9 mouse cellular contexts compared by ENCODE assay signal in genomic region chr10:43667086-43667690, GRCm38 (mm10).
DNase-seq lines count a peak whose midpoint lies in the region; ATAC-seq and TF ChIP-seq lines count a peak whose summit lies in the region.
"Had no signal": no experiment of that assay in that cellular context is flagged by ENCODE, and none has a peak within 500 bp of the region (broad histone marks: within the 10 kb centered on the region; RNA-seq: fewer than 3 reads in every experiment).

No protein-coding gene starts in this region.

- no peak for ATAC-seq in forebrain, embryonic 12.5 days (ENCODE audit: low FRiP score)
- ATAC-seq in forebrain, embryonic 11.5 days (replicated peaks; ENCODE audit: low FRiP score), result no peak
- ATAC-seq in midbrain, embryonic 11.5 days (ENCODE audit: low FRiP score), result no peak
- no peak for ATAC-seq in midbrain, embryonic 16.5 days
- 0 out of 2 replicates have a peak, but pooled peaks have one; percentile 28 for ATAC-seq in intestine, postnatal 0 days

- no peak for DNase-seq in forebrain, embryonic 11.5 days (ENCODE audit: low spot score)
- DNase-seq in midbrain, embryonic 11.5 days (ENCODE audit: low spot score, missing footprints), result no peak
- DNase-seq in spleen, postnatal 10 days (ENCODE audit: low spot score in 2 of 2), result peak; percentile 40 to 51
- DNase-seq in cerebellum, adult 11-12 months, result no peak
- DNase-seq in ovary, postnatal 10 days (ENCODE audit: low spot score), result no peak

- no peak overlapping the region for H3K4me2 ChIP-seq in forebrain, embryonic 12.5 days
- no peak overlapping the region; the same call in 1 of the 2 replicates for H3K4me2 ChIP-seq in forebrain, embryonic 11.5 days (ENCODE audit: low read depth, low read length, severe bottlenecking)
- H3K4me2 ChIP-seq in midbrain, embryonic 11.5 days, result peak overlapping the region; percentile 22; the same call in 1 of the 2 replicates
- H3K4me2 ChIP-seq in midbrain, embryonic 16.5 days (ENCODE audit: low read length), result no peak overlapping the region; the same call in 1 of the 2 replicates
- peak overlapping the region; percentile 41 for H3K4me2 ChIP-seq in intestine, postnatal 0 days (replicated peaks; ENCODE audit: low read depth)

- no peaks in the 10 kb centered on the region for H3K36me3 ChIP-seq in forebrain, embryonic 12.5 days (replicated peaks)
- no peaks in the 10 kb centered on the region for H3K36me3 ChIP-seq in forebrain, embryonic 11.5 days (ENCODE audit: control insufficient read depth, insufficient read depth, low read length)
- H3K36me3 ChIP-seq in midbrain, embryonic 11.5 days (ENCODE audit: control insufficient read depth, insufficient read depth, low read length), result no peaks in the 10 kb centered on the region
- H3K36me3 ChIP-seq in midbrain, embryonic 16.5 days (ENCODE audit: control insufficient read depth, insufficient read depth, low read length), result no peaks in the 10 kb centered on the region
- no peaks in the 10 kb centered on the region for H3K36me3 ChIP-seq in intestine, postnatal 0 days (ENCODE audit: control insufficient read depth, insufficient read depth)

- TF ChIP-seq CTCF in intestine, postnatal 0 days (IDR thresholded peaks at IDR 0.05; ENCODE audit: low read depth), result no peak

- no peak overlapping the region for H3K9ac ChIP-seq in forebrain, embryonic 12.5 days
- no peak overlapping the region for H3K9ac ChIP-seq in forebrain, embryonic 11.5 days (ENCODE audit: low read length)
- H3K9ac ChIP-seq in midbrain, embryonic 11.5 days (ENCODE audit: low read length), result no peak overlapping the region
- H3K9ac ChIP-seq in midbrain, embryonic 16.5 days (ENCODE audit: low read depth, low read length), result no peak overlapping the region
- H3K9ac ChIP-seq in intestine, postnatal 0 days (ENCODE audit: low read depth, low read length), result no peak overlapping the region

- no peaks in the 10 kb centered on the region for H3K27me3 ChIP-seq in forebrain, embryonic 12.5 days
- no peaks in the 10 kb centered on the region for H3K27me3 ChIP-seq in forebrain, embryonic 11.5 days (ENCODE audit: control insufficient read depth, insufficient read depth, low read length)
- no peaks in the 10 kb centered on the region for H3K27me3 ChIP-seq in midbrain, embryonic 11.5 days (ENCODE audit: control insufficient read depth, insufficient read depth, low read length)
- H3K27me3 ChIP-seq in midbrain, embryonic 16.5 days (ENCODE audit: control insufficient read depth, insufficient read depth, low read depth, low read length), result no peaks in the 10 kb centered on the region
- no peaks in the 10 kb centered on the region for H3K27me3 ChIP-seq in intestine, postnatal 0 days (replicated peaks; ENCODE audit: control insufficient read depth, insufficient read depth, low read length)

- H3K4me3 ChIP-seq in forebrain, embryonic 12.5 days (replicated peaks), result 0 out of 2 replicates have a peak overlapping the region, but pooled peaks have one; percentile 11
- H3K4me3 ChIP-seq in forebrain, embryonic 11.5 days (ENCODE audit: low read depth, low read length), result no peak overlapping the region
- H3K4me3 ChIP-seq in midbrain, embryonic 11.5 days (ENCODE audit: low read depth, low read length), result no peak overlapping the region
- H3K4me3 ChIP-seq in midbrain, embryonic 16.5 days (ENCODE audit: low read depth, low read length), result no peak overlapping the region
- 0 out of 2 replicates have a peak overlapping the region, but pooled peaks have one; percentile 6 for H3K4me3 ChIP-seq in intestine, postnatal 0 days (ENCODE audit: low read depth, low read length)
- H3K4me3 ChIP-seq: layer of hippocampus, adult 2 months had no signal

- no peak overlapping the region for H3K27ac ChIP-seq in forebrain, embryonic 12.5 days
- H3K27ac ChIP-seq in forebrain, embryonic 11.5 days (ENCODE audit: low read depth, low read length), result no peak overlapping the region
- H3K27ac ChIP-seq in midbrain, embryonic 11.5 days (ENCODE audit: low read depth, low read length), result no peak overlapping the region
- no peak overlapping the region for H3K27ac ChIP-seq in midbrain, embryonic 16.5 days (ENCODE audit: low read length)
- H3K27ac ChIP-seq in intestine, postnatal 0 days (ENCODE audit: low read depth, low read length), result no peak overlapping the region
- H3K27ac ChIP-seq: layer of hippocampus, adult 2 months had no signal

- no peaks in the 10 kb centered on the region; the same call in 1 of the 2 replicates for H3K4me1 ChIP-seq in forebrain, embryonic 12.5 days
- H3K4me1 ChIP-seq in forebrain, embryonic 11.5 days (replicated peaks; ENCODE audit: control insufficient read depth, insufficient read depth, low read length), result no peaks in the 10 kb centered on the region
- H3K4me1 ChIP-seq in midbrain, embryonic 11.5 days (ENCODE audit: control insufficient read depth, insufficient read depth, low read length), result no peaks in the 10 kb centered on the region
- H3K4me1 ChIP-seq in midbrain, embryonic 16.5 days (ENCODE audit: control insufficient read depth, insufficient read depth, low read length), result no peaks in the 10 kb centered on the region
- no peaks in the 10 kb centered on the region for H3K4me1 ChIP-seq in intestine, postnatal 0 days (replicated peaks; ENCODE audit: control insufficient read depth, insufficient read depth, low read length)

- H3K9me3 ChIP-seq in forebrain, embryonic 12.5 days, result no peaks in the 10 kb centered on the region
- no peaks in the 10 kb centered on the region for H3K9me3 ChIP-seq in forebrain, embryonic 11.5 days (ENCODE audit: control insufficient read depth, low read length)
- no peaks in the 10 kb centered on the region for H3K9me3 ChIP-seq in midbrain, embryonic 11.5 days (ENCODE audit: control insufficient read depth, low read length)
- H3K9me3 ChIP-seq in midbrain, embryonic 16.5 days (replicated peaks; ENCODE audit: control insufficient read depth, low read length, poor library complexity, severe bottlenecking), result no peaks in the 10 kb centered on the region
- no peaks in the 10 kb centered on the region for H3K9me3 ChIP-seq in intestine, postnatal 0 days (ENCODE audit: control insufficient read depth)

- 68% methylated on average over 25 of the region's 25 CpGs for WGBS in forebrain, embryonic 12.5 days
- WGBS in forebrain, embryonic 11.5 days, result 62% methylated on average over 25 of the region's 25 CpGs
- WGBS in midbrain, embryonic 11.5 days, result 59% methylated on average over 25 of the region's 25 CpGs
- WGBS in midbrain, embryonic 16.5 days, result 66% methylated on average over 25 of the region's 25 CpGs
- WGBS in intestine, postnatal 0 days, result 58% methylated on average over 25 of the region's 25 CpGs

Comparison
In these comparisons a context has a peak if more than half of its experiments do, and no peak if none do; other contexts are left out.
1. H3K4me2 ChIP-seq: peak in midbrain, embryonic 11.5 days (single experiment) and intestine, postnatal 0 days (single experiment); none in forebrain, embryonic 12.5 days (single experiment), forebrain, embryonic 11.5 days (single experiment) and midbrain, embryonic 16.5 days (single experiment).
2. H3K4me3 ChIP-seq: peak in forebrain, embryonic 12.5 days (single experiment) and intestine, postnatal 0 days (single experiment); none in forebrain, embryonic 11.5 days (single experiment), midbrain, embryonic 11.5 days (single experiment) and midbrain, embryonic 16.5 days (single experiment).
3. DNase-seq: peak in spleen, postnatal 10 days (2 of 2); none in forebrain, embryonic 11.5 days (single experiment), midbrain, embryonic 11.5 days (single experiment), cerebellum, adult 11-12 months (single experiment) and ovary, postnatal 10 days (single experiment).